Mouse (Mus musculus) limb, embryonic 12.5 days (tissue): ENCODE data around the gene Cobl. TPM values are rescaled to one million over a fixed set of nuclear protein-coding genes. Genes with fewer than 3 reads are reported as not detected.

Experiments
- ATAC-seq: fragments of 200-750 bp; cut with Nextera tagmentation; 2 replicates; pipeline ENCODE4 v1.8.0; 2017; ENCODE audit warnings: low read depth, moderate TSS enrichment; ENCODE audit not compliant: insufficient number of reproducible peaks, insufficient read depth, low FRiP score, low TSS enrichment
- H3K27ac ChIP-seq: fragments of 300-500 bp; sonication (generic); 2 replicates; pipeline ENCODE4 v1.5.1; 2016; ENCODE audit warnings: mild to moderate bottlenecking, moderate library complexity
- H3K27me3 ChIP-seq: fragments of 300-500 bp; sonication (generic); 2 replicates; pipeline ENCODE4 v1.6.1; 2016; ENCODE audit warnings: mild to moderate bottlenecking, moderate library complexity
- H3K36me3 ChIP-seq: fragments of 300-500 bp; sonication (generic); 2 replicates; pipeline ENCODE4 v1.6.1; 2016; ENCODE audit warnings: mild to moderate bottlenecking, moderate library complexity
- H3K4me1 ChIP-seq: fragments of 300-500 bp; sonication (generic); replicated peaks from 2 replicates; pipeline ENCODE4 v1.6.1; 2016
- H3K4me2 ChIP-seq: fragments of 300-500 bp; sonication (generic); 2 replicates; pipeline ENCODE4 v1.6.1; 2016; ENCODE audit warnings: mild to moderate bottlenecking, moderate library complexity
- H3K4me3 ChIP-seq: fragments of 300-500 bp; sonication (generic); replicated peaks from 2 replicates; pipeline ENCODE4 v1.5.1; 2016; ENCODE audit warnings: mild to moderate bottlenecking
- H3K9ac ChIP-seq: fragments of 300-500 bp; sonication (generic); replicated peaks from 2 replicates; pipeline ENCODE4 v1.6.1; 2016; ENCODE audit warnings: mild to moderate bottlenecking, moderate library complexity
- H3K9me3 ChIP-seq: fragments of 300-500 bp; sonication (generic); 2 replicates; pipeline ENCODE4 v1.6.1; 2016; ENCODE audit warnings: mild to moderate bottlenecking, moderate library complexity
- WGBS: fragments of 180-500 bp; shearing (Covaris S2); methylation state at CpG from one replicate; pipeline ENCODE4 v1.1.7; 2016; 5-methylcytosine and 5-hydroxymethylcytosine counted together
- polyA plus RNA-seq: library from polyadenylated mRNA; unstranded; fragments of >200 nt; fragmentation: Nextera tagmentation; extraction: Ambion mirVana; gene quantifications from 2 replicates; pipeline ENCODE4 v1.2.1, GENCODE M21; 2016

Cobl gene
- polyA plus RNA-seq, 1 experiment from 2014 or later: 3.1 TPM

GRCm38 (mm10) chr11:12346486-12346885 lies 118.3 kb downstream of the Cobl start:
- H3K9me3 ChIP-seq: no peaks in the 10 kb centered on the region

GRCm38 (mm10) chr11:12343686-12344085 lies 121.1 kb downstream of the Cobl start:
- Histone ChIP-seq H3K27me3 (no peaks in the 10 kb centered on the region), H3K9me3 (no peaks in the 10 kb centered on the region), H3K27ac (no peak overlapping the region), H3K36me3 (no peaks in the 10 kb centered on the region), H3K9ac (no peak overlapping the region), H3K4me1 (no peaks in the 10 kb centered on the region), H3K4me3 (no peak overlapping the region), H3K4me2 (no peak overlapping the region)
- WGBS: 78% methylated on average over 4 of the region's 4 CpGs
- ATAC-seq: no peak

More at GRCm38 (mm10) chr11:12346486-12346885, 118.3 kb downstream of the Cobl start:
- no peak overlapping the region for H3K4me2 ChIP-seq
- no peaks in the 10 kb centered on the region for H3K27me3 ChIP-seq
- H3K4me1 ChIP-seq: 0 out of 2 replicates have a peak, but pooled peaks cover 4% of the 10 kb centered on the region
- H3K27ac ChIP-seq: no peak overlapping the region
- WGBS: 68% methylated on average over 2 of the region's 2 CpGs
- no peak for ATAC-seq
- no peak overlapping the region for H3K4me3 ChIP-seq
- no peaks in the 10 kb centered on the region for H3K36me3 ChIP-seq
- no peak overlapping the region for H3K9ac ChIP-seq

GRCm38 (mm10) chr11:12340697-12341096 lies 124.1 kb downstream of the Cobl start:
- H3K9me3 ChIP-seq: no peaks in the 10 kb centered on the region
- H3K9ac ChIP-seq: no peak overlapping the region
- H3K4me2 ChIP-seq: no peak overlapping the region
- H3K27ac ChIP-seq: no peak overlapping the region
- ATAC-seq: no peak
- H3K4me3 ChIP-seq: no peak overlapping the region
- H3K36me3 ChIP-seq: no peaks in the 10 kb centered on the region
- H3K4me1 ChIP-seq: no peaks in the 10 kb centered on the region
- no peaks in the 10 kb centered on the region for H3K27me3 ChIP-seq

- no peaks in the 10 kb centered on the region for H3K4me1 ChIP-seq
- no peak for ATAC-seq
- H3K4me2 ChIP-seq: no peak overlapping the region
- no peaks in the 10 kb centered on the region for H3K27me3 ChIP-seq
- H3K9ac ChIP-seq: no peak overlapping the region
- H3K27ac ChIP-seq: no peak overlapping the region
- no peaks in the 10 kb centered on the region for H3K36me3 ChIP-seq
- H3K9me3 ChIP-seq: no peaks in the 10 kb centered on the region
- 76% methylated on average over 12 of the region's 12 CpGs for WGBS
- H3K4me3 ChIP-seq: no peak overlapping the region
These were observed 128.6 kb downstream of the Cobl start for GRCm38 (mm10) chr11:12336145-12336544.

GRCm38 (mm10) chr11:12331997-12332396 lies 132.8 kb downstream of the Cobl start:
- WGBS: 75% methylated on average over 2 of the region's 2 CpGs
- Histone ChIP-seq H3K4me1 (no peaks in the 10 kb centered on the region), H3K36me3 (no peaks in the 10 kb centered on the region), H3K4me3 (no peak overlapping the region), H3K9me3 (no peaks in the 10 kb centered on the region), H3K27me3 (no peaks in the 10 kb centered on the region), H3K9ac (no peak overlapping the region), H3K27ac (no peak overlapping the region), H3K4me2 (no peak overlapping the region)
- peak; percentile 66; the same call in 1 of the 2 replicates for ATAC-seq

- no peaks in the 10 kb centered on the region for H3K9me3 ChIP-seq
- WGBS: 83% methylated on average over 1 of the region's 1 CpGs
- H3K36me3 ChIP-seq: no peaks in the 10 kb centered on the region
- no peak overlapping the region for H3K27ac ChIP-seq
- H3K4me2 ChIP-seq: no peak overlapping the region
- H3K4me1 ChIP-seq: no peaks in the 10 kb centered on the region
- H3K27me3 ChIP-seq: no peaks in the 10 kb centered on the region
- H3K9ac ChIP-seq: no peak overlapping the region
- H3K4me3 ChIP-seq: no peak overlapping the region
- no peak for ATAC-seq
These were observed 143.3 kb downstream of the Cobl start for GRCm38 (mm10) chr11:12321445-12321844.

GRCm38 (mm10) chr11:12319318-12319717 lies 145.4 kb downstream of the Cobl start:
- no peak for ATAC-seq
- 88% methylated on average over 3 of the region's 3 CpGs for WGBS
- Histone ChIP-seq H3K36me3 (no peaks in the 10 kb centered on the region), H3K4me3 (no peak overlapping the region), H3K9me3 (no peaks in the 10 kb centered on the region), H3K9ac (no peak overlapping the region), H3K4me2 (no peak overlapping the region), H3K27me3 (no peaks in the 10 kb centered on the region), H3K4me1 (no peaks in the 10 kb centered on the region), H3K27ac (no peak overlapping the region)

GRCm38 (mm10) chr11:12315670-12316069 lies 149.1 kb downstream of the Cobl start:
- Histone ChIP-seq H3K27me3 (no peaks in the 10 kb centered on the region), H3K27ac (no peak overlapping the region), H3K36me3 (no peaks in the 10 kb centered on the region), H3K4me3 (no peak overlapping the region), H3K4me2 (no peak overlapping the region), H3K9ac (no peak overlapping the region), H3K4me1 (no peaks in the 10 kb centered on the region), H3K9me3 (no peaks in the 10 kb centered on the region)
- no peak for ATAC-seq
- WGBS: 78% methylated on average over 3 of the region's 3 CpGs

DNA sequence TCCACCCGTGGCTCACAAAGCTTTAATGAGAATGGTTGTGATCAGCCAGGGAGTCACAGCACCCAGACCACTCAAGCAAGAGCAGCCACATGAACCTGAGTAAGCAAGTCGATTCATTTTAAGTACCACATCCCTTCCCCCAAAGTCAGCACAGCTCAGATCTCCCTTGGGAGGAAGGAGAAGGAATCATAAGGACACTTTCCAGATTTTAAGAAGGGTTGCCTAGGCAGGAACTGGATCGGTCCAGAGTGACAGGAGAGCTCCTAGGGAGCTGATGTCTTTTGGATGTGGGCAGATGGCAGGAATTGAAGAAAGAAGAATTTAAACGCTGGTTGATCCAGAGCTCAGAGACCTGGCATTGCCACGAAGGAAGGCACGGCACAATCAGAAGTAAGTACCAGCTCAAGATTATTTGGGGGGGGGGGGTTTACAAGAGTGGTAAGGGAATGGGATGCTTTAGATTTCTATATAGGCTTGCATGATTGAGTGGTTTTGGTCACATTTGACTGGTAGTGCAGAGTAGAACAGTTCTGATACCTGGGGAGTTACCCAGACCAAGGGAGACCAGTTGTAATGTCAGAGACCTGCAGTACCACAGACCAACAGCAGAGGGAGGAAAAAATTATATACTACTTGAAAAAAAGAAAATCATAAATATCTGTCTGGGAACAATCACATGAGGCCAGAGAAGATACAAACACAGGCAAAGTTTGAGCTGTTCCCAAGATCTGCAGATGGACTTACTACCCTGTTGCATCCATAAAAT lies 150.3 kb downstream of the Cobl start:
- Histone ChIP-seq H3K4me2 (no peak overlapping the region), H3K4me1 (no peaks in the 10 kb centered on the region), H3K9me3 (no peaks in the 10 kb centered on the region), H3K9ac (no peak overlapping the region), H3K27ac (no peak overlapping the region), H3K36me3 (no peaks in the 10 kb centered on the region), H3K27me3 (no peaks in the 10 kb centered on the region), H3K4me3 (no peak overlapping the region)
- 87% methylated on average over 6 of the region's 6 CpGs for WGBS
- no peak for ATAC-seq

DNA sequence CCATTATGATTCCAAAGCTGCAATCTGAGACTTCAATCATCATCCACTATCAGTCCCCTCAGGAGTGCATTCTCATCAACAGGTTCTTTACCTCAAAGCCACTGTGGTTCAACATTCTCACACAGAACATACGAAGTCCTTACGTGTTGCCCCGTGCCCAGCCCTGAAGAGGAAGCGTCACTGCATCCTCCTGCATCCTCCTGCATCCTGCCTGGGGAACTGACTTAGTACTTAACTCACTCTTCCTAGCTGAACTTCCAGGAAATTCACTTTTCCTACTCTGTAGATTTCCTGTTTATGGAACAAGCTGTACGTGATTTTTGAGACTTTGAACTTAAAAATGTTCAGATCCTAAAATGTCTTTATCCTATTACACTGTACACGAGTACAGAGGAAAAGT lies 153.3 kb downstream of the Cobl start:
- no peak for ATAC-seq
- WGBS: 85% methylated on average over 6 of the region's 6 CpGs
- H3K27ac ChIP-seq: no peak overlapping the region
- H3K36me3 ChIP-seq: no peaks in the 10 kb centered on the region
- H3K4me2 ChIP-seq: no peak overlapping the region
- no peaks in the 10 kb centered on the region for H3K9me3 ChIP-seq
- no peaks in the 10 kb centered on the region for H3K27me3 ChIP-seq
- no peaks in the 10 kb centered on the region for H3K4me1 ChIP-seq
- no peak overlapping the region for H3K4me3 ChIP-seq
- H3K9ac ChIP-seq: no peak overlapping the region

GRCm38 (mm10) chr11:12309423-12310023 lies 155.2 kb downstream of the Cobl start:
- Histone ChIP-seq H3K36me3 (no peaks in the 10 kb centered on the region), H3K9me3 (no peaks in the 10 kb centered on the region), H3K27ac (no peak overlapping the region), H3K4me2 (no peak overlapping the region), H3K4me3 (no peak overlapping the region), H3K9ac (no peak overlapping the region), H3K4me1 (no peaks in the 10 kb centered on the region), H3K27me3 (no peaks in the 10 kb centered on the region)
- ATAC-seq: no peak
- 56% methylated on average over 3 of the region's 3 CpGs for WGBS

DNA sequence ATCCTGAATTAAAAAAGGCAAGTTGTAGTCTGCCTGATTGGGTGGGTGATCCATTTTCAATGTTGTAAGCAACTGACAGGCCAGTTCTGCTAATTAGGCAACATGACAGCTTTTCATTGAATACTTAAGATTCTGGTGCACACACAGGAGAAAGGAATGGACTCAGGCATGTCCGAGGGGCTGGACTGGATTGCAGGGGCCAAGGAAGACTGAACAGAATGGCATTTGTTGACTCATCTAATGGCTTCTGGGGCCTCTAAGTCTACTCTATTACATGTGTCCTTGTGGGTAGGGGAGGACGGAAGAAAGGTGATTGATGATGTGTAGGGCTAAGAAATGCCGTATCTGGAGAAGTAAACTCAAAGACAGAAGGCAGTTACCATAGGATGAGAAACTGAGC lies 159.9 kb downstream of the Cobl start:
- no peak overlapping the region for H3K4me3 ChIP-seq
- H3K27me3 ChIP-seq: no peaks in the 10 kb centered on the region
- no peak overlapping the region for H3K4me2 ChIP-seq
- no peak overlapping the region for H3K27ac ChIP-seq
- H3K36me3 ChIP-seq: no peaks in the 10 kb centered on the region
- 74% methylated on average over 3 of the region's 3 CpGs for WGBS
- H3K9me3 ChIP-seq: no peaks in the 10 kb centered on the region
- no peak overlapping the region for H3K9ac ChIP-seq
- no peak for ATAC-seq
- no peaks in the 10 kb centered on the region for H3K4me1 ChIP-seq
